Mouse (Mus musculus) leukemia stem cell, adult 10-12 weeks (primary cell): Measurements from ENCODE around the gene Kcp. TPM values are rescaled to one million over a fixed set of nuclear protein-coding genes. Genes with fewer than 3 reads are reported as not detected.

Source experiments
- polyA plus RNA-seq: library from polyadenylated mRNA; stranded (reverse); fragments of >175 nt; gene quantifications from 2 replicates; pipeline ENCODE4 v1.2.3, GENCODE M21; 2012; ENCODE audit warnings: low replicate concordance

The Kcp gene
- 0.56 and 1.5 TPM in 2 replicates for polyA plus RNA-seq

GRCm38 (mm10) chr6:29507447-29508309 is at the start of gene Kcp:
TSS of gene Kcp (minus strand) at chr6:29507952.

GRCm38 (mm10) chr6:29526281-29527251 is 18.8 kb upstream of the Kcp start, which contains the start of gene Irf5:
TSS of gene Irf5 (plus strand) at chr6:29526625.

GRCm38 (mm10) chr6:29471137-29471536 is 36.6 kb downstream of the Kcp start, which contains the start of gene Atp6v1fnb:
TSS of gene Atp6v1fnb (plus strand) at chr6:29471437.

DNA sequence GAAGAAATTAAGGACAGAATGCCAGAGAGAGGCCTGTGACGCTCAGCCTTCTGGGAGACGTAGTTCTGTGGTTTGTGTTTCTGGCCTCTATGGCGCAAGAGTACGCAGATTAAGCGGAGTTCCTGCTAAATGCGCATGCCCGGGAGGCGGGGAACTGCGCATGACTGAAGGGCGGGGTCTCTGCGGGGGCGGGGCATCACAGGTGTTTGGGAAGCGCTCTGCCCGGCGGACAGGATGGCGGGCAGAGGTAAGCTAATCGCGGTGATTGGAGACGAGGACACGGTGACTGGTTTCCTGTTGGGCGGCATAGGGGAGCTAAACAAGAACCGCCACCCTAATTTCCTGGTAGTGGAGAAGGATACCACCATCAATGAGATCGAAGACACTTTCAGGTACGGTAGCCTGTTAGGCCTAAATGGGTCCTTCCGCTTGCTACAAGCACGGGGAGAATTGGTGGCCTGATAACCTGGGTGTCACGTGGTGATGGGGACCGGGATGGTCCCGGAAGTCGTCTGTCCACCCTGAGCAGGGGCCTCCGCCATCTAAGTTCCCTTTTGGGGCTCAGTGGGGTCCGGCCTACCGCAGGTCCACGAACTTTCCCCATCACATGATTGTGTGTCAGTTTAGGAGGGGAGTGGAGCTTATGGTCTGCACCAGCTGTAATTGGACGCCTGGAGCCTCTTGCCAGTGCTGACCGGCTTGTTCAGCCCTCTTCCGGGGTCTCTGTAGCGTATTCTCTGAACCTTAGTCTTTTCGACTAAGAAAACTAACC is 40.0 kb downstream of the Kcp start, which contains the start of gene Atp6v1f:
Atp6v1f (plus strand) TSS at position 136 of the 772 bp plus-strand sequence.

GRCm38 (mm10) chr6:29433038-29433803 is 74.5 kb downstream of the Kcp start, which contains the start of gene Flnc:
TSS of gene Flnc (plus strand) at chr6:29433256.

Other genes starting within 250 kb of the Kcp start
- 23.3 and 31.5 TPM in 2 replicates for gene Hilpda, start 235.5 kb downstream of the Kcp start, polyA plus RNA-seq
- 0.30 TPM in 1 of 2 replicates, not detected in the other for gene Fam71f2, start 228.4 kb downstream of the Kcp start, polyA plus RNA-seq
- not detected in 2 replicates for gene Fam71f1, start 188.8 kb downstream of the Kcp start, polyA plus RNA-seq
- 1.6 and 8.3 TPM in 2 replicates for gene Calu, start 159.9 kb downstream of the Kcp start, polyA plus RNA-seq
- gene Opn1sw, start 119.5 kb downstream of the Kcp start, polyA plus RNA-seq: not detected in 2 replicates
- not detected in 2 replicates for gene Ccdc136, start 111.6 kb downstream of the Kcp start, polyA plus RNA-seq
- not detected in 2 replicates for gene Flnc, start 74.7 kb downstream of the Kcp start, polyA plus RNA-seq
- 40.7 and 175 TPM in 2 replicates for gene Atp6v1f, start 40.2 kb downstream of the Kcp start, polyA plus RNA-seq
- gene Atp6v1fnb, start 36.5 kb downstream of the Kcp start, polyA plus RNA-seq: not detected in 2 replicates
- gene Irf5, start 18.7 kb upstream of the Kcp start, polyA plus RNA-seq: 30.4 and 53.8 TPM in 2 replicates
- gene Tnpo3, start 101.9 kb upstream of the Kcp start, polyA plus RNA-seq: 21.6 and 24.5 TPM in 2 replicates
- gene Tspan33, start 186.3 kb upstream of the Kcp start, polyA plus RNA-seq: 133 and 205 TPM in 2 replicates
- gene Smo, start 227.6 kb upstream of the Kcp start, polyA plus RNA-seq: 30.0 and 30.6 TPM in 2 replicates